Mouse (Mus musculus) kidney, postnatal 36 days (tissue): Measurements from ENCODE around the gene Gm17581.
"Not testable (repeated sequence)": the region's sequence is repeated elsewhere in the genome, so short reads cannot be mapped to it uniquely, and the experiment has no call there.

Source experiments
- DNase-seq, 2 experiments: peaks; one replicate each; pipeline ENCODE4 v3.0.0; 2021 to 2022; ENCODE audit warnings: mixed read lengths in 2 of 2

The Gm17581 gene

GRCm38 (mm10) chr2:155735766-155736165 lies at the start of gene Gm17581:
Gm17581 (minus strand) TSS chr2:155735866.
- not testable (repeated sequence) for DNase-seq

GRCm38 (mm10) chr2:155784534-155784933 lies 48.9 kb upstream of the Gm17581 start:
- no peak for DNase-seq

- DNase-seq = no peak
Observed at GRCm38 (mm10) chr2:155779506-155779905, 43.8 kb upstream of the Gm17581 start.

GRCm38 (mm10) chr2:155779066-155779465 lies 43.4 kb upstream of the Gm17581 start:
- no peak for DNase-seq

DNA sequence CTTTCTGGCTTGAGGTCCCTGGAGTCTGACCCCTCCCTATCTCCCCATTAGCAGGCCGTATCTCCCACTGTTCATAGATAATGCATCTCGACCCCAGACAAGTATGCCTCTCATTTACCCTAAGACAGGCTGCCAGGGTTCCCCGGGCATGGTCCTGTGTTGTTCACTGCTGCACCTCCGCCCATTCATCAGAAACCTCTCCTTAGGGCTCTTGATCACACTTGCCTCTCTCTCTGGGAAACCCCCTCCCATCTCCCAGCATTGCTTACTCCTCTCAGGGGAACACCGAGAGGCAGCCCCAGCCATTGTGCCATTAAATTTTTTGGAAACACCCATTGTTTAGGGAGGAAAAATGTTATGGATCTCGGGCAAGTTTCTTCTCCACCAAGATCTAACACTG lies 42.3 kb upstream of the Gm17581 start:
- no peak for DNase-seq

GRCm38 (mm10) chr2:155777688-155777985 lies 42.0 kb upstream of the Gm17581 start:
- DNase-seq = no peak

- DNase-seq = no peak
Observed at GRCm38 (mm10) chr2:155776824-155777687, 41.4 kb upstream of the Gm17581 start.

DNA sequence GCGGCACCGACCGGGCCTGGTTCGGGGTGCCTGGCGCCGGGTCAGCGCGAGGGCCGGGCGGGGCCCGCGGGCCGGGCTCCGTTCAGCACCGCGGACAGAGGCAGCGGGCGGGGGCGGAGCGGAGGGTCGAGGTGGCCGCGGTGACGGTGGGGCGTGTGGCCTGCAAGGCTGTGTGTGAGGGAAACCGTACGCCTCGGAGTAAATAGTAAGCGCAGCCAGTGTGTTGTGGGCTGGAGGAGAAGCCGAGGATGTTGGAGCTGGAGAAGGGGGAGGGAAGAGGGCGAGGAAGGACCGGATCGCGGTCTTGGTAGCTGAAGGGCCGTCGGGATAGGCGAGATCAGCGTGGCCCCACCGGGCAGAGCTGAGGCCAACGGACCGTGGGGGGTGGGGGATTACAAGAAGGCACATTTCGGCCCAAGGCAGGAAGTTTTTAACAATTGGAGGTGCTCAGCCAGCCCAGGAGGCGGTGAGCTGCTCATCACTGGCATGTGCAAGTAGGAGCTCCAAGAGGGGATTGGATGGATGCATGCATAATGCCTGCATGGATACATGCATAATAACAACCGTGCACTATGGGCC lies 40.1 kb upstream of the Gm17581 start:
- peak; percentile 30 to 82 for DNase-seq

DNA sequence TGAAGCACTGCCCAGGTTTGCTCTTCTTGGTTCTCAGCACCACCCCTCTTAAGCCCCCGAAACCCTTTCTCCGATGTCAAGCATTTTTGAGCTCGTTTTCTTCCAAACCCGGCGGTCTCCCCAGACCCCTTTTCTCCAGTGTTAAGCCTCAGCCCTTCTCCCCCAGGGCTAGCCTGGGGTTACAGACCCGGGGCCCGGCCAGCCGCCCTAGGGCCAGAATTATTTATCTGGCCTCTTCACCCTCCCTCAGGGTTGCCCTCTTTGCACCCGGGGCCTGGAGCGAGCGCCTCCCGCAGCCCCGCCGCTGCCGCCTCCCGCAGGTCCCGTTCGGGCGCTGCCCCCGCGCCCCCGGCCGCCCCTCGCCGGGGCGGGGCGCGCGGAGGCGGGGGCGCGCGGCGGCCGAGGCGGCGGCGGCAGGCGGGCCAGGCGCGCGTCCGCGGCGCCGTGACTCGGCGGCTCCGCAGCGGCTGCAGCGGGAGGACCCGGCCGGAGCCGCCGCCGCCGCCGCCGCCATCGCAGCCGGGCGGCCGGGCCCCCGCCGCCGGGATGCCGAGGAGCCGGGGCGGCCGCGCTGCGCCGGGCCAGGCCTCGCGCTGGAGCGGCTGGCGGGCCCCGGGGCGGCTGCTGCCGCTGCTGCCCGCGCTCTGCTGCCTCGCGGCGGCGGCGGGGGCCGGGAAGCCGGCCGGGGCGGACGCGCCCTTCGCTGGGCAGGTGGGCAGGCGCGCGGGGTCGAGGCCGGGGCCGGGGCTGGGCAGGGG lies 39.4 kb upstream of the Gm17581 start, which contains the start of gene Mmp24:
TSS of gene Mmp24 (plus strand) at position 416 of the 758 bp plus-strand sequence.
- DNase-seq = no peak

- DNase-seq = no peak
Observed at GRCm38 (mm10) chr2:155774261-155774926, 38.7 kb upstream of the Gm17581 start.

- no peak for DNase-seq
Observed at GRCm38 (mm10) chr2:155773664-155774063, 38.0 kb upstream of the Gm17581 start.

DNA sequence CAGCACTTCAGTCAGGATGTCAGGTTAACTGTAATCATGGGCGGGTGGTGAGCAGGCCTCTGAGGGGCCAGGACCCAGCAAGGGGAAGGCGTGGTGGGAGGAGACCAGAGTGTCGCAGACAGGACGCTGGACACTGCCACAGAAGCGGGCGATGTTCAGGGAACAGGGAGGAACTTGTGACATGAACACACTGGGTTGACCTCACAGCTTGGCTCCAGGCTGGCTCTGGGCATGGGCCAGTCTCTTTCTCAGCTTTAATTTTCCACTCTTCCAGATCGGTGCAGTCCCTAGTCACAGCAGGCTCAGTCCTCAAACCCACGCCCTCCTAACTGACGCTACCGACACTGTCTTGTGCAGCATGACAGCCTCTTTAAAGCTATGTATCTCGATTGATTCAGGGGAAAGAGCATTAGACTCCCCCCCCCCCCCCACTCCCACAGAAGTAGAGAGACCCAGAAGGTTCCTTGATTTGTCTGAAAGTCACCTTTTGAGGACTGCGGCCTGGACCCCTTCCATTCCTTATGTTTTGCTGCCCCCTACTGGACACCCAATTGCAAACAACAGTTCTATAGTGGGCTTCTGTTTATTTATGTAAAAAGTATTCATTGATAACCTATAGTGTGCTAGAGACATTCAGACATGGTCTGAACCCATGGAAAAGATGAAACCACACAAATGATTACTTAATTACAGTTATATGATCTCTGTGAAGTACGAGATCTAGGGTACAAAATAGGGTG lies 29.2 kb upstream of the Gm17581 start:
- DNase-seq = peak; percentile 69 to 87

DNA sequence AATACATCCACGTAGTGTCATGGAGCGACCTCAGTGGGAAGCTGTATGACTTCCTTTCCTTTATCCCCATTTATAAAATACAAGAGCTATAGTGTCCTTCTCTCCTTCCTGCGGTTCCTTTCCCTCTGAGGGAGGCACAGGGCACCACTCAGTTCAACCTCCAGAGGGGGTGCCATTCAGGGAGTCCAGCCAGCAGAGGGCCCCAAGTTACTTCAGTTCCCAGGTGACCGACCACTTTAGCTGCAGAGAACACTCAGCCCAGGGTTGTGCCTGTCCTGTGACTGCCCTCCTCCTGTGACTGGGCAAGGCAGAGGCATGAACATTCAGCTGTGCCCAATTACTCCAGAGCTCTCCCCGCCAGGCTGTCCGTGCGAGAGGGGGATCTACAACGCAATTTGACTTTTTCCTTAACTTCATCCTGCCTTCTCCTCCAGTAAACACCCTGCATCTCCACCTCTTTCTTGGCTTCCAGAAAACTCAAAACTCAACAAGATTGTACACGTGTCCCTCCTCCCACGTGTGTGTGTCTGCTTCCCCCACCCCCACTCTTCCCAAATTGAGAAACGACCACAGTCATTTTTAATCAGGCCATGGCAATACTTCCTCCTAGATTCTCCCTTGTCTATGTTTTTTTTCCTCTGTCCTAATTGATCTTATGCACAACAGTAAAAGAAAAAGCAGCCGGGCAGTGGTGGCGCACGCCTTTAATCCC lies 21.3 kb upstream of the Gm17581 start:
- DNase-seq = peak in 1 of 2 experiments; percentile 11

DNA sequence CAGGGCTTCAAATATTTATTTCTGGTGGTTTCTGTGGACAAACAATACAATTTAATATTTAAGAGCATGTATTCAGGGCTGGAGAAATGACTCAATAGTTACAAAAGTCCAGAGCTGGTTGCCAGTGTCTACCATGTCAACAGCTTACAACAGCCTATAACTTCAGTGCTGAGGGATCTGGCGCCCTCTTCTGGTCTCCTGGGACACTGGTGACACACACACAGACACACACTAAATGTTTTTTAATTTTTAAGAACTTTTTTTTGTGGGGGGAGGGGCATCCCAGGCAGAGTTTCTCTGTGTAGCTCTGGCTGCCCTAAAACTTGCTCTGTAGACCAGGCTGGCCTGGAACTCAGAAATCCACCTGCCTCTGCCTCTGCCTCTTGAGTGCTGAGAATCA lies 20.1 kb upstream of the Gm17581 start:
- peak; percentile 51 to 83 for DNase-seq

- peak; percentile 64 to 70 for DNase-seq
Observed at GRCm38 (mm10) chr2:155751014-155751786, 15.5 kb upstream of the Gm17581 start, which contains the start of gene Procr. Procr (plus strand) TSS chr2:155751117.

- no peak for DNase-seq
Observed at GRCm38 (mm10) chr2:155749394-155749793, 13.7 kb upstream of the Gm17581 start.

DNA sequence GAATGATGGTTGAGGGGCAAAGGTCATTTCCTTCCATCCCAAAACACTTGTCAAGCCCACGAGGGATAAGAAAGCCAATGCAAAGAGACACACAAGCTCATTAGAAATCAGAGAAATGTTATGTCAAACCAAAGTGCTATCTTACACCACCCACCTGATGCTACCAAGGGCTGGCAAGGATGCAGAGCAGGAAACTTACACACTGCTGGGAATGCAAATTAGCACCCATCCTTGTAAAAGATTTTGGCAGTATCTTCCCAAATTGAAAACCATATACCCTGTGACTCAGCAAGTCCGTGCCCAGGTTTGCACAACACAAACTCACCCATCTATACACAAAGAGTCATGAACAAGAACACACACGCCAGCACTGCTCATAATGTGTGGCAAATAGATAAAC lies 9.8 kb upstream of the Gm17581 start:
- DNase-seq = no peak

DNA sequence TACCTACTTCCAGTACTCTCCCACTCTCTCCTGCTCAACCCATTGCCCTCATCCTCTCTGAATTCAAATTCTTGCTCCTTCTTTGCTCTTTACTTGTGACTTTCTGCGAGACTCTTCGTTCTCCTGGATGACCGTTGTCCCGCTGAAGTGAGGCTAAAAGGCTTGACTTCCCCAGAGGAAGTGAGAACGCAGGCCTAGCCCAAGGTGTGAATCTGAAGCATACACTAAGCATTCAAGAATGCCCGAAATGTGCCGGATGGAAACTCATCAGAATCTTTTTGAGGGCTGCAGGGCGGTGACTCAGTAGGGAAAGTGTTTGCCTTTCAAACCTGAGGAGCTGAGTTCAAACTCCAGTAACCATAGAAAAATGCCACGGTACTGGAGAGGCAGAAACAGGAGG lies 7.7 kb upstream of the Gm17581 start:
- peak in 1 of 2 experiments; percentile 5 for DNase-seq

DNA sequence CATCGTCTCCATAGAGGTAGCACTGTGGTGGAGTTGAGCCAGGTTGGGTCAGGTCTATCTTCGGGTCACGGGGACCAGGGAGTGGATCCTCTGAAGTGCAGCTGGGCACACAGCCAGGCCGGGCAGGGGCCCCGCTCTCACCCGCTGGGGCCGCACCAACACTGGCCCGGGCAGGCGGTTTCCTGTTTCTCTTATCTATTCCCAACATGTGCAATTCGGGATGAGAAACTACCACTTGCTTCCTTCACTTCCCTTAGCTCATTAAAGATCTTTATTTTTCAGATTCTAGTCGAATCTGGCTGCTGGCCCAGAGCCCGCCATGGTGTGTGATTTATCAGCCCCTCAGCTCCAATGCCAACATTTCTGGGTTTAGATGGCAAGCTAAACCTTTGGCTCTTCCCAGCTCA lies 7.3 kb upstream of the Gm17581 start:
- peak; percentile 58 to 73 for DNase-seq

DNA sequence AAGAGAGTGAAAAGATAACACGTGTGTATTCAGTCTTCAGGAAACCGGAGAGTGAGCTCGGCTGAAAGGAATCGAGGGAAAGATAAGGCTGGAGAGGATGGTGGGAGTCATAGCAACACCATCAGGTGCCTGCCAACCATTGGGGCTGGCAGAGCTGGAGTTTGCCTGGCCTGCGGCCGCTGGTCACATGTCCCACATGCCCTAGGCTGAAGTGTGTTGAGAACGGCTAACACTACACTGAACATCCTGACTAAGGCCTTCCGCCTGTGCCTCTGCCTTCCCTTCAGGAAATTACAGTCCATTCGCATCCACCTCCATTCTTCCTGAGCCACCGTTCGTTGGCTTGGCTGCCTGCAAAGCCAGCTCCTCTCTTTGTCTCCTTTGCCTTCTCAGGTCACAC lies 6.5 kb upstream of the Gm17581 start:
- peak in 1 of 2 experiments; percentile 5 for DNase-seq

DNA sequence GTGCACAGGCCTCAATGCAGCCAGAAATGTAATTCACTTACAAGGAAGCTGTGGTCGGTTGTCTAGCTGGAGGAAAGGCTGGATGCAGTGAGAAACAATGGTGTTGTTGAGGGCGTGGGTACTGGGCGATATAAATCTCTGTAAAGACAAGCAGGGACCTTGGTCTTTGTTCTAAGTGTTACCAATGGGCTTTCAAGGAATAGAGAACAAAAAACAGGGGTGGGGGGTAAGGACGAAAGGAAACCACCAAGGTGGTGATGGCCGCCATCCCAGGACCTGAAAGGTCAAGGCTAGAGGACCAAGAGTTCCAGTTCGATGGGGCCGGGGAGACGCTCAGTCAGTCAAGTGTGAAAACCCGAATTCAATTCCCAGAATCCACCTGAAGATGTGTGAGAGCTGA lies 2.1 kb upstream of the Gm17581 start:
- no peak for DNase-seq
